Mouse (Mus musculus) limb, embryonic 15.5 days (tissue): Measurements from ENCODE around the gene Tgm3. TPM values are rescaled to one million over a fixed set of nuclear protein-coding genes. Genes with fewer than 3 reads are reported as not detected.

ENCODE experiments used
- ATAC-seq: fragments of 200-750 bp; cut with Nextera tagmentation; 2 replicates; pipeline ENCODE4 v1.8.0; 2017; ENCODE audit warnings: low read depth, moderate TSS enrichment; ENCODE audit not compliant: insufficient number of reproducible peaks, low FRiP score, low TSS enrichment
- H3K27ac ChIP-seq: fragments of 300-500 bp; sonication (generic); 2 replicates; pipeline ENCODE4 v1.5.1; 2015; ENCODE audit warnings: moderate library complexity, mild to moderate bottlenecking, inconsistent platforms
- H3K27me3 ChIP-seq: fragments of 300-500 bp; sonication (generic); 2 replicates; pipeline ENCODE4 v1.6.1; 2015; ENCODE audit warnings: inconsistent platforms
- H3K36me3 ChIP-seq: fragments of 300-500 bp; sonication (generic); 2 replicates; pipeline ENCODE4 v1.6.1; 2015; ENCODE audit warnings: inconsistent platforms
- H3K4me1 ChIP-seq: fragments of 300-500 bp; sonication (generic); 2 replicates; pipeline ENCODE4 v1.6.1; 2015; ENCODE audit warnings: inconsistent platforms
- H3K4me2 ChIP-seq: fragments of 300-500 bp; sonication (generic); 2 replicates; pipeline ENCODE4 v1.6.1; 2015; ENCODE audit warnings: mild to moderate bottlenecking, inconsistent platforms
- H3K4me3 ChIP-seq: fragments of 300-500 bp; sonication (generic); 2 replicates; pipeline ENCODE4 v1.5.1; 2015; ENCODE audit warnings: mild to moderate bottlenecking, inconsistent platforms
- H3K9ac ChIP-seq: fragments of 300-500 bp; sonication (generic); 2 replicates; pipeline ENCODE4 v1.6.1; 2015; ENCODE audit warnings: inconsistent platforms
- H3K9me3 ChIP-seq: fragments of 300-500 bp; sonication (generic); 2 replicates; pipeline ENCODE4 v1.6.1; 2016; ENCODE audit warnings: inconsistent platforms
- WGBS: fragments of 180-500 bp; shearing (Covaris S2); methylation state at CpG from one replicate; pipeline ENCODE4 v1.1.7; 2015; 5-methylcytosine and 5-hydroxymethylcytosine counted together
- polyA plus RNA-seq: library from polyadenylated mRNA; unstranded; fragments of >200 nt; fragmentation: Nextera tagmentation; extraction: Ambion mirVana; gene quantifications from 2 replicates; pipeline ENCODE4 v1.2.1, GENCODE M21; 2015

The Tgm3 gene
- polyA plus RNA-seq = 3.3 TPM in 2 replicates

DNA sequence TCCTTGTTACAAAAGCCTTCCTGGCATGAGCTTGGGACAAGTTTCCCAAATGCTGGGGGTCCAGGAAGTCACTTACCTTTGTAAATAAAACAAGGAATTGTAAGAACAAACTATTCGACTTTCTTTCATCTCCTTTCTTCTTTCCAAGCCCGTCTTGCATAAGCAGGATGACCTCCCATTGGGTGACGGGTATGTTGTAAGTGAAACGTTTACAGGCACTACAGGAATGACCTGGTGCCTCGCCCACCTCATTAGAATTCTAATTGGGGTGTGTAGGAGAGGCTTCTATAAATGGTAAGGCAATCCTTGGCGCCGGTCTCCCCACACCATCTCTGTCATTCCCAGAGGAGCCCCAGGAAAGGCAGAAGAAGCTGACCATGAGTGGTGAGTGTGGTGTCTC, at the start of gene Tgm3:
Gene Tgm3, plus strand, starts transcription at position 324 of the 400 bp plus-strand sequence.
- Histone ChIP-seq H3K9ac (no peak within 1 kb of the TSS), H3K4me3 (no peak within 1 kb of the TSS), H3K27me3 (no peaks in the 10 kb centered on the region), H3K9me3 (no peaks in the 10 kb centered on the region), H3K4me1 (peaks cover 6% of the 10 kb centered on the region; the same call in 1 of the 2 replicates), H3K36me3 (no peaks in the 10 kb centered on the region), H3K4me2 (no peak within 1 kb of the TSS), H3K27ac (0 out of 2 replicates have a peak within 1 kb of the TSS, but pooled peaks have one; percentile 8)
- ATAC-seq = no peak
- 21% methylated on average over 7 of the region's 7 CpGs for WGBS

DNA sequence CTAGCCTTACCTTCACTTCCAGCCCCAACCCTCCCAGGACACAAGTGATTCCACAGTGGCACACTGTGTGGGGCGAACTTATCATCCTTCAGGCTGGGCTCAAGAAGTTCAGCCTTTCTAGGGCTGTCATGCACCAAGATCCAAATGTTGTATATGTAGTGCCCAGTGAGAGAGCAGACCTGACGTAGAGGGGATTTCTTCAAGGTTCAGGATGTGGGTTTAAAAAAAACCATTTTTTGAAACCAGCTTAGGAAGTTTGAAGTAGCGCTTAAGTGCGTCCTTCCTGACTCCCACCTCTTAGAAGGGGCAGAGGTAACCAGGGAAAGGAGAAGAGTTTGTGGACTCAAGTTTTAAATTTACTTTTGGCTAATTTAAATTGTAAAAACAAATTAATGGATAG, 31.5 kb upstream of the Tgm3 start:
- WGBS = 90% methylated on average over 4 of the region's 4 CpGs

DNA sequence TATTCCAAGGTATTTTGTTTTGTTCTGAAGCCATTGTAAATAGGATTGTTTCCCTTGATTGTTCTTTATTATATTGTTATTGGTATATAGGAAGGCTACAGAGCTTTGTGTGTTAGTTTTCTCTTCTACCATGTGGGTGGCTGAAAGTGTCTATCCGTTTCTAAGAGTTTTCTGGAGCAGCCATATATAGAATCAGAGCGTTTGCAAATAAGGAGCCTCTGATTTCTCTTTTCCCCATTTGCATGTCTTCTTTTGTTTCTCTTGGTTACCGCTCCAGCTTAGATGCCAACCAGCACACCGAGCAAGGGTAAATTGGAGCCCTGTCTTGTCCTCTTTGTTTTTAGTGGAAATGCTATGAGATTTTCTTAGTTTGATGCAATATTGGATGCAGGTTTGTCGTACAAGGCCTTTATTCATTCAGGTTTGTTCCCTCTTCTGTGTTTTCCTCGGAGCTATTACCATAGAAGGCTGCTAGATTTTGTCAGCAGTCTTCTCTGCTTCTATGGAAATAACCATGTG, 24.6 kb upstream of the Tgm3 start:
- H3K9ac ChIP-seq = no peak overlapping the region
- no peak overlapping the region for H3K4me2 ChIP-seq
- H3K9me3 ChIP-seq = no peaks in the 10 kb centered on the region
- no peaks in the 10 kb centered on the region for H3K27me3 ChIP-seq
- no peaks in the 10 kb centered on the region for H3K4me1 ChIP-seq
- WGBS = 89% methylated on average over 6 of the region's 6 CpGs
- no peak overlapping the region for H3K4me3 ChIP-seq
- no peaks in the 10 kb centered on the region for H3K36me3 ChIP-seq
- H3K27ac ChIP-seq = no peak overlapping the region
- no peak for ATAC-seq

More for the DNA sequence above, 31.5 kb upstream of the Tgm3 start:
- no peak overlapping the region for H3K4me2 ChIP-seq
- no peaks in the 10 kb centered on the region for H3K36me3 ChIP-seq
- no peak overlapping the region for H3K4me3 ChIP-seq
- no peaks in the 10 kb centered on the region for H3K9me3 ChIP-seq
- ATAC-seq = no peak
- H3K27me3 ChIP-seq = no peaks in the 10 kb centered on the region
- no peak overlapping the region for H3K27ac ChIP-seq
- H3K9ac ChIP-seq = no peak overlapping the region
- no peaks in the 10 kb centered on the region for H3K4me1 ChIP-seq

DNA sequence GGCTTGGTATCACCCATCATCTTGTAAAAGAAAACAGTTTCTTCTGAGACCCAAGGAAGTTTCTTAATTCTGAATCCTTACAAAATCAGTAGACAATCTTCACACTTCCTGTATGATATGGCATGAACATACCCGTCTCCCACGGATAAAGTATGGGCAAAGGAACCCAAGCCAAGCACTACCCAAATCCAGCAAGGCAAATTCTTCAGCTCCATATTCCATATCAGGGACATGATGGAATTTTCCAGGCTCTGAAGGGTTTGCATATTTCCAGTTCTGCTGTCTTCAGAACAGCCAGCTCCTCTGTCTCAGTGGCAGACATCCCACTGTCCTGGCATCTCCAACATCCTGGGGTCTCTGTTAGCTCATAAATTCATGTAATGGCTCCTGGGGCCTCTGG, 22.5 kb upstream of the Tgm3 start:
- Histone ChIP-seq H3K27ac (no peak overlapping the region), H3K4me2 (no peak overlapping the region), H3K27me3 (no peaks in the 10 kb centered on the region), H3K36me3 (no peaks in the 10 kb centered on the region), H3K9ac (no peak overlapping the region), H3K4me3 (no peak overlapping the region), H3K9me3 (no peaks in the 10 kb centered on the region), H3K4me1 (no peaks in the 10 kb centered on the region)
- ATAC-seq = no peak
- WGBS = 86% methylated on average over 2 of the region's 2 CpGs

DNA sequence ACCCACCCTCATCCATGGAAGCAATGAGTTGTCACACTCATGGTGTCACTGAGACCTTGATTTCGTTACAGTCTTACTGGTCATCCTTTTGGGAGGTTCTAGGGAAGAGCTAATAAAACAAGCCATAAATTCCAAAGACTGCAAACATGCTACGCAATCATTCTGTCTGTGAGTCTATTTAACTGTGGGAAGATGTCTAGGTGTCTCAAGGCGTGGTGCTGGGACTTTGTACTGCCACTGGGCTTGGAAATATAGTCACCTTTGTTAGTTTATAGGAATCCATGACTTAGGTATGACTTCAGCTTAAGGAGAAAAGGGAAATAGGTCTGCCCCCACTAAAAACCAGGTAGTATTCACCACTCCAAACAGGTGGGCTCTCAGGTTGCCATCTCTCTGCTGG, 17.7 kb upstream of the Tgm3 start:
- Histone ChIP-seq H3K4me1 (peaks cover 4% of the 10 kb centered on the region), H3K27me3 (no peaks in the 10 kb centered on the region)

DNA sequence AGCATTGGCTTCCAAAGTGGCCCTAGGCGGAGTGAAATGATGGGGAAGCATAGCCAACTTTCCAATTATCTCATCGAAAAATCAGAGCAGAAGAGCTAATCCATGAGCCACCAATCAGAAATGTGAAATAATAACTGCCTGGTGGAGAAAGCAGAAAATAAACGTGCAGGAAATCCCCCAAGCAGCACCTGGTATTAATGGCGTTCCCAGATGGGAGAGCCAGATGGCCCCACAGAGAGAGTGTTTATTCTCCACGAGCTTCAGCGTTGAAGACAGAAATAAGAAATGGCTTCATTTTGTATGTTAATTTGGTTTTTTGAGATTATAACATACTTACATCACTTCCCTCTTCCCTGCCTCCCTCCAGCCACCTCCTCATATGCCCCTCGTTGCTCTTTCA, 13.7 kb upstream of the Tgm3 start:
- 31% methylated on average over 7 of the region's 7 CpGs for WGBS
- Histone ChIP-seq H3K4me3 (no peak overlapping the region), H3K27me3 (no peaks in the 10 kb centered on the region), H3K36me3 (no peaks in the 10 kb centered on the region), H3K9ac (no peak overlapping the region), H3K27ac (no peak overlapping the region), H3K4me1 (peaks cover 4% of the 10 kb centered on the region), H3K9me3 (no peaks in the 10 kb centered on the region), H3K4me2 (no peak overlapping the region)
- ATAC-seq = no peak

More for the DNA sequence above, 17.7 kb upstream of the Tgm3 start:
- WGBS = 72% methylated on average over 3 of the region's 3 CpGs
- Histone ChIP-seq H3K9me3 (no peaks in the 10 kb centered on the region), H3K9ac (no peak overlapping the region), H3K4me2 (no peak overlapping the region), H3K27ac (no peak overlapping the region), H3K4me3 (no peak overlapping the region), H3K36me3 (no peaks in the 10 kb centered on the region)
- ATAC-seq = no peak

DNA sequence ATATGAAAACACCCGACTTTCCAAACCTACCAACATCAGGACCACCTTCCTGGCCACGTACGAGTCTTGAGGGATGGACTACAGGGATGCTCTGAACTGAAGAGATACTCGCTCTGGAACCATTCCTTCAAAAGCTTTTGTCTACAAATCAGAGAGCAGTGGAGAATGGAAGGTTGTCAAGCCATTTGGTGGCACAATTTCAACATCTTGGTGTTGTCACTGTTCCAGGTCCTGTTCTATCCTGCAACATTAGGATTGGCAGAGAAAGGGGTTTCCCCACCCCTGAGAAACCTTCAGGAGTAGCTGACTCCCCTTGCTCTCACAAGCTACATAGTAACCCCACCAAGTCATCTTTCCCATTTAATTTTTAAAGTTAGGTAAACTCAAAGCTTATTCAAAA, 12.9 kb upstream of the Tgm3 start:
- H3K4me1 ChIP-seq = peaks cover 4% of the 10 kb centered on the region
- 89% methylated on average over 4 of the region's 4 CpGs for WGBS
- H3K27me3 ChIP-seq = no peaks in the 10 kb centered on the region
- no peak overlapping the region for H3K4me3 ChIP-seq
- H3K4me2 ChIP-seq = no peak overlapping the region
- H3K9ac ChIP-seq = no peak overlapping the region
- ATAC-seq = no peak
- no peaks in the 10 kb centered on the region for H3K9me3 ChIP-seq
- no peak overlapping the region for H3K27ac ChIP-seq
- no peaks in the 10 kb centered on the region for H3K36me3 ChIP-seq

DNA sequence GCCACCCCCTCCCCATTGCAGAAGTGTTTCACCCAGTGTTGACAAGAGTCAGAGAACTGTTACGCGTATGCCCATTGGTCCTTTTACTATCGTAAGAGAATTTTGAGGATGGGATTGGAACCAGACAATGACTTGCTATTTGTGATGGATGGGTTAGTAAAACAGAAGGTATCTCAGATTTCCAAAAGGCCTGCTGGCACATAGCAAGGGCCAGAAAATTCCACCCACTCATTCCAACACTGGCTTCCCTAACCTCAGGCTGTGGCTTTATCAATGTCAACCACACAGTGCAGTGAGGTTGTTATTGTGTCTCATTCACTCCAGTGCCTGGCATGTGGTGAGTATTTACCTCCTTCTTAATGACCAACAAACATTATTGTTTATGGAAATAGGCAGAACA, 11.5 kb upstream of the Tgm3 start:
- peaks cover 4% of the 10 kb centered on the region for H3K4me1 ChIP-seq
- H3K4me3 ChIP-seq = no peak overlapping the region
- 91% methylated on average over 3 of the region's 3 CpGs for WGBS
- no peak overlapping the region for H3K27ac ChIP-seq
- no peak for ATAC-seq
- no peaks in the 10 kb centered on the region for H3K36me3 ChIP-seq
- no peak overlapping the region for H3K4me2 ChIP-seq
- H3K27me3 ChIP-seq = no peaks in the 10 kb centered on the region
- H3K9me3 ChIP-seq = no peaks in the 10 kb centered on the region
- no peak overlapping the region for H3K9ac ChIP-seq

DNA sequence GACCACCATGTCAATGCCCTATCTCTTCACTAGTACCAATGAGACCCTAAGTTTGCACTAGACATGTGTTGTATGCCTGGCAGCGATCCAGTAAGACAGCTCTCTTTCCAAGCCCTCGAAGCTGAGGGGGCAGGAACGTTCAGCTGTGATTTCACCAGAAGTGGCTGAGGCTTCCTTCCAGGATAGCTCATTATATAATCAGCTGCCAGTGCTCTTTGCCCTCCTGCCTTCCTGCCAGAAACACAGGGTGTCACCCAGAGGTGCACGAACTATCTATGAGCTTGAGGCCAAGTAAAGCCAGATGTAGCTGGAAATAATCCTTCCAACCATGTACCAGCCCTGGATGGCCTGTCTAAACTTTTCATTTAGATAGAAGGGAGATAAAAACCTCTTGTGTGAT, 8.1 kb upstream of the Tgm3 start:
- Histone ChIP-seq H3K9ac (no peak overlapping the region), H3K36me3 (no peaks in the 10 kb centered on the region), H3K9me3 (no peaks in the 10 kb centered on the region), H3K4me2 (no peak overlapping the region), H3K27me3 (no peaks in the 10 kb centered on the region), H3K4me3 (no peak overlapping the region), H3K27ac (no peak overlapping the region), H3K4me1 (no peaks in the 10 kb centered on the region)
- WGBS = 43% methylated on average over 4 of the region's 4 CpGs
- no peak for ATAC-seq

DNA sequence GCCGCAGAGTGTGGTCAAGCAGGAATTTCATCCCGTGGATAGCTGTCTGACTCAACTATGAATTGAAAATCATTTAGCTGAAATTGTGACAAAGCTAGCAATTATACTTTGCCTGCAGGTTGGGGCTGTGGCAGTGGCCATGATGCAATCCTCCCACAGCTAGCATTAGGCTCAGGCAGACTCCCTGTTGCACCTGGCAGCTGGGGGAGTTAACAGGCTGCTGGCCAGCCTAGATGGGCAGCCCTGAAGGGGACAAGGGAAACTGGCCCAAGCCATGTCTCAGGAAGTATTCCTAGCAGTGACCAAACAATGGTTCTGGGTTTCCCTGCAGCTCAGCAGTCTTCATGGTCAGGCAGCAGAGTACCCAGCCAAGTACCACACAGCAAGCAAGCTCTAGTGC, 2.8 kb upstream of the Tgm3 start:
- ATAC-seq = no peak
- Histone ChIP-seq H3K27ac (0 out of 2 replicates have a peak overlapping the region, but pooled peaks have one; percentile 12), H3K9ac (no peak overlapping the region), H3K9me3 (no peaks in the 10 kb centered on the region), H3K4me3 (no peak overlapping the region), H3K36me3 (no peaks in the 10 kb centered on the region), H3K4me2 (no peak overlapping the region), H3K4me1 (peaks cover 2% of the 10 kb centered on the region; the same call in 1 of the 2 replicates), H3K27me3 (no peaks in the 10 kb centered on the region)
- 53% methylated on average over 2 of the region's 2 CpGs for WGBS

DNA sequence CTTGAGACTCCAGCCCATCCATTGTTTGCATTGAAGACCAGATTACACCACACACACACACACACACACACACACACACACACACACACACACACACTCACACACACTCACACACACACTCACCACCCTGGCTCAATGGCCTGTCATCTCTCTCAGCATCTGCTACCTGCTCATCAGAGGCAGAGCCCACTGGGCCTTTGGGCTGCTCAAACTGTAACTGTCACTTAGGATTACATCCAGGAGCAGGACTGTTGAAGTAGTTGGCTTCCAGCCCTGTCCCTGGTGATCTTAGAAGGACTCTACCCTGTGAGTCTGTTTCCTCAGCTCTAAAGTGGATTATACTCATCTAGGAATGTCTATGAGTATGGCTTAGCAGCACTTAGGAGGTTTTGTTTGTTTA, 1.5 kb downstream of the Tgm3 start:
- no peak overlapping the region for H3K4me3 ChIP-seq
- no peak overlapping the region for H3K27ac ChIP-seq
- no peak overlapping the region for H3K4me2 ChIP-seq
- H3K27me3 ChIP-seq = no peaks in the 10 kb centered on the region
- H3K9me3 ChIP-seq = no peaks in the 10 kb centered on the region
- no peak for ATAC-seq
- no peaks in the 10 kb centered on the region for H3K36me3 ChIP-seq
- no peak overlapping the region for H3K9ac ChIP-seq
- H3K4me1 ChIP-seq = peaks cover 6% of the 10 kb centered on the region; the same call in 1 of the 2 replicates

DNA sequence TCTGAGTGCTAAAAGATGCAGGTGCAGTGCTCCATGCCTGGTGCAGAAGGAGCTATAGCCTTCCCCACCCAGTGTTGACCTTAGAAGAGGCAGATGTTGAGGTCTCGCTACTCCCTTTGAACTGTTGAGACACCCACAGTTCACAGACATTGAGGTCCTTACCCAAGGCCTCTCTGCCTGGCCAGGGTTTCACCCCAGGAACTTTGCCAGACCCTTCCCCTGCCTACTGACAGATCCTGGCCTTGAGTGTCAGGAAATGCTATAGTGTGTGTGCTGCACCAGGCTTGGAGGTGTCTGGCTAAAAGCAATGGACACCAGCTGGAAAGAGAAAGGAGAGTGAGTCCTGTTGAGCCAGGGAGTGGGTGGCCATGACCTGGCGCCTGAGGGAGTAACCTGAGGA, 3.0 kb downstream of the Tgm3 start:
- no peak overlapping the region for H3K9ac ChIP-seq
- no peak overlapping the region for H3K27ac ChIP-seq
- no peaks in the 10 kb centered on the region for H3K27me3 ChIP-seq
- 72% methylated on average over 2 of the region's 2 CpGs for whole genome bisulfite sequencing
- no peaks in the 10 kb centered on the region for H3K36me3 ChIP-seq
- H3K4me1 ChIP-seq = peaks cover 6% of the 10 kb centered on the region; the same call in 1 of the 2 replicates
- ATAC-seq = no peak
- no peaks in the 10 kb centered on the region for H3K9me3 ChIP-seq
- no peak overlapping the region for H3K4me2 ChIP-seq
- no peak overlapping the region for H3K4me3 ChIP-seq

DNA sequence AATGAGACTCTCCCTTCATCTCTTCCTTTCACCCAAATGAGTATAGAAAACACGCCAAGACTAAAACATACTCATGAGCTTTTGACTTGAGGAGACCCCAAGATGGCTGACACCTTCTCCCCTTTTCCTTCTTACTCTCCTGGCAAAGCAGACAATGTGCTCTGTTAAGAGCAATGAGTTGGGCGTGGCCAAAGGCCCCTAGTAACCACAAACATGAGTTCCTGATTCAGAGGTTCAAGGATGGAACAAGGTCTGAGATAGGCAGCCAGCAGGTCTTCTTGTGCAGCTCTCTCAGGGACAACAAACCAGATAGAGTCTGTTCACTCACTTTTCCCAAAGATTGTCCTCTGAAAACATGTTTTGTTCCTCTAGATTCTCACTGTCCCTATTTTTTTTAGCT, 5.9 kb downstream of the Tgm3 start:
- no peak overlapping the region for H3K27ac ChIP-seq
- no peak for ATAC-seq
- H3K36me3 ChIP-seq = no peaks in the 10 kb centered on the region
- no peak overlapping the region for H3K9ac ChIP-seq
- 81% methylated on average over 2 of the region's 2 CpGs for WGBS
- no peaks in the 10 kb centered on the region for H3K27me3 ChIP-seq
- no peaks in the 10 kb centered on the region for H3K9me3 ChIP-seq
- no peak overlapping the region for H3K4me3 ChIP-seq
- no peak overlapping the region for H3K4me2 ChIP-seq
- H3K4me1 ChIP-seq = peaks cover 6% of the 10 kb centered on the region; the same call in 1 of the 2 replicates
